Mouse (Mus musculus): ENCODE results near the gene Gpr141. TPM values are rescaled to one million over a fixed set of nuclear protein-coding genes. Genes with fewer than 3 reads are reported as not detected.
"Not testable (repeated sequence)": the region's sequence is repeated elsewhere in the genome, so short reads cannot be mapped to it uniquely, and the experiment has no call there.

The Gpr141 gene
- polyA plus RNA-seq, 1 experiment from 2014 or later, result 0.09 TPM

- 97% methylated on average over 2 of the region's 2 CpGs for WGBS
Measured at GRCm38 (mm10) chr13:19828095-19828494, 4.0 kb upstream of the Gpr141 start.

GRCm38 (mm10) chr13:19821639-19822038 is 2.4 kb downstream of the Gpr141 start:
- Histone ChIP-seq H3K27ac (ENCODE audit: low read depth, low read length) (no peak overlapping the region), H3K36me3 (ENCODE audit: control insufficient read depth, insufficient read depth, low read length) (no peaks in the 10 kb centered on the region), H3K27me3 (replicated peaks; ENCODE audit: control insufficient read depth, insufficient read depth, low read length) (no peaks in the 10 kb centered on the region), H3K4me1 (ENCODE audit: control insufficient read depth, insufficient read depth, low read depth, low read length) (no peaks in the 10 kb centered on the region), H3K9ac (ENCODE audit: low read depth, low read length) (no peak overlapping the region), H3K9me3 (ENCODE audit: control insufficient read depth, low read length) (no peaks in the 10 kb centered on the region), H3K4me3 (ENCODE audit: low read length) (no peak overlapping the region), H3K4me2 (ENCODE audit: low read length) (no peak overlapping the region)
- ATAC-seq, result no peak

More at GRCm38 (mm10) chr13:19828095-19828494, 4.0 kb upstream of the Gpr141 start:
- Histone ChIP-seq H3K27me3 (replicated peaks; ENCODE audit: control insufficient read depth, insufficient read depth, low read length) (no peaks in the 10 kb centered on the region), H3K9me3 (ENCODE audit: control insufficient read depth, low read length) (no peaks in the 10 kb centered on the region), H3K4me3 (ENCODE audit: low read length) (no peak overlapping the region), H3K4me1 (ENCODE audit: control insufficient read depth, insufficient read depth, low read depth, low read length) (no peaks in the 10 kb centered on the region), H3K36me3 (ENCODE audit: control insufficient read depth, insufficient read depth, low read length) (no peaks in the 10 kb centered on the region), H3K4me2 (ENCODE audit: low read length) (no peak overlapping the region), H3K9ac (ENCODE audit: low read depth, low read length) (no peak overlapping the region), H3K27ac (ENCODE audit: low read depth, low read length) (no peak overlapping the region)
- no peak for ATAC-seq

GRCm38 (mm10) chr13:19819926-19820325 is 4.1 kb downstream of the Gpr141 start:
- 95% methylated on average over 4 of the region's 4 CpGs for WGBS
- Histone ChIP-seq H3K9me3 (ENCODE audit: control insufficient read depth, low read length) (no peaks in the 10 kb centered on the region), H3K4me2 (ENCODE audit: low read length) (no peak overlapping the region), H3K4me1 (ENCODE audit: control insufficient read depth, insufficient read depth, low read depth, low read length) (no peaks in the 10 kb centered on the region), H3K4me3 (ENCODE audit: low read length) (no peak overlapping the region), H3K9ac (ENCODE audit: low read depth, low read length) (no peak overlapping the region), H3K27me3 (replicated peaks; ENCODE audit: control insufficient read depth, insufficient read depth, low read length) (no peaks in the 10 kb centered on the region), H3K36me3 (ENCODE audit: control insufficient read depth, insufficient read depth, low read length) (no peaks in the 10 kb centered on the region), H3K27ac (ENCODE audit: low read depth, low read length) (no peak overlapping the region)
- ATAC-seq, result no peak

- Histone ChIP-seq H3K4me1 (ENCODE audit: control insufficient read depth, insufficient read depth, low read depth, low read length) (no peaks in the 10 kb centered on the region), H3K36me3 (ENCODE audit: control insufficient read depth, insufficient read depth, low read length) (no peaks in the 10 kb centered on the region), H3K4me2 (ENCODE audit: low read length) (no peak overlapping the region), H3K27ac (ENCODE audit: low read depth, low read length) (no peak overlapping the region), H3K4me3 (ENCODE audit: low read length) (no peak overlapping the region), H3K27me3 (replicated peaks; ENCODE audit: control insufficient read depth, insufficient read depth, low read length) (no peaks in the 10 kb centered on the region), H3K9ac (ENCODE audit: low read depth, low read length) (no peak overlapping the region), H3K9me3 (ENCODE audit: control insufficient read depth, low read length) (no peaks in the 10 kb centered on the region)
- ATAC-seq, result no peak
- 43% methylated on average over 2 of the region's 2 CpGs for WGBS
Measured at GRCm38 (mm10) chr13:19819243-19819642, 4.8 kb downstream of the Gpr141 start.

GRCm38 (mm10) chr13:19794942-19795341 is 29.1 kb downstream of the Gpr141 start:
- H3K9ac ChIP-seq (ENCODE audit: low read depth, low read length), result no peak overlapping the region
- H3K36me3 ChIP-seq (ENCODE audit: control insufficient read depth, insufficient read depth, low read length), result no peaks in the 10 kb centered on the region
- no peak overlapping the region for H3K27ac ChIP-seq (ENCODE audit: low read depth, low read length)
- no peaks in the 10 kb centered on the region for H3K27me3 ChIP-seq (replicated peaks; ENCODE audit: control insufficient read depth, insufficient read depth, low read length)
- no peak overlapping the region for H3K4me2 ChIP-seq (ENCODE audit: low read length)
- WGBS, result 73% methylated on average over 3 of the region's 3 CpGs
- H3K9me3 ChIP-seq (ENCODE audit: control insufficient read depth, low read length), result no peaks in the 10 kb centered on the region
- no peaks in the 10 kb centered on the region for H3K4me1 ChIP-seq (ENCODE audit: control insufficient read depth, insufficient read depth, low read depth, low read length)
- no peak for ATAC-seq
- H3K4me3 ChIP-seq (ENCODE audit: low read length), result no peak overlapping the region

- Histone ChIP-seq H3K27me3 (replicated peaks; ENCODE audit: control insufficient read depth, insufficient read depth, low read length) (no peaks in the 10 kb centered on the region), H3K27ac (ENCODE audit: low read depth, low read length) (no peak overlapping the region), H3K4me3 (ENCODE audit: low read length) (no peak overlapping the region), H3K9me3 (ENCODE audit: control insufficient read depth, low read length) (no peaks in the 10 kb centered on the region), H3K4me2 (ENCODE audit: low read length) (no peak overlapping the region), H3K9ac (ENCODE audit: low read depth, low read length) (no peak overlapping the region), H3K36me3 (ENCODE audit: control insufficient read depth, insufficient read depth, low read length) (no peaks in the 10 kb centered on the region), H3K4me1 (ENCODE audit: control insufficient read depth, insufficient read depth, low read depth, low read length) (no peaks in the 10 kb centered on the region)
- WGBS, result 64% methylated on average over 6 of the region's 6 CpGs
- no peak for ATAC-seq
Measured at GRCm38 (mm10) chr13:19794486-19794885, 29.6 kb downstream of the Gpr141 start.

- 70% methylated on average over 4 of the region's 4 CpGs for WGBS
- Histone ChIP-seq H3K27ac (ENCODE audit: low read depth, low read length) (no peak overlapping the region), H3K4me1 (ENCODE audit: control insufficient read depth, insufficient read depth, low read depth, low read length) (no peaks in the 10 kb centered on the region), H3K4me2 (ENCODE audit: low read length) (no peak overlapping the region), H3K9ac (ENCODE audit: low read depth, low read length) (no peak overlapping the region), H3K9me3 (ENCODE audit: control insufficient read depth, low read length) (no peaks in the 10 kb centered on the region), H3K4me3 (ENCODE audit: low read length) (no peak overlapping the region), H3K36me3 (ENCODE audit: control insufficient read depth, insufficient read depth, low read length) (no peaks in the 10 kb centered on the region), H3K27me3 (replicated peaks; ENCODE audit: control insufficient read depth, insufficient read depth, low read length) (no peaks in the 10 kb centered on the region)
- ATAC-seq, result no peak
Measured at GRCm38 (mm10) chr13:19793761-19794160, 30.3 kb downstream of the Gpr141 start.

GRCm38 (mm10) chr13:19787946-19788345 is 36.1 kb downstream of the Gpr141 start:
- H3K27me3 ChIP-seq (replicated peaks; ENCODE audit: control insufficient read depth, insufficient read depth, low read length); H3K4me3 ChIP-seq (ENCODE audit: low read length); H3K4me2 ChIP-seq (ENCODE audit: low read length); H3K36me3 ChIP-seq (ENCODE audit: control insufficient read depth, insufficient read depth, low read length); H3K9ac ChIP-seq (ENCODE audit: low read depth, low read length); H3K27ac ChIP-seq (ENCODE audit: low read depth, low read length); H3K4me1 ChIP-seq (ENCODE audit: control insufficient read depth, insufficient read depth, low read depth, low read length); H3K9me3 ChIP-seq (ENCODE audit: control insufficient read depth, low read length); ATAC-seq: not testable (repeated sequence)
- 49% methylated on average over 1 of the region's 1 CpGs for WGBS

- Histone ChIP-seq H3K27ac (ENCODE audit: low read depth, low read length) (no peak overlapping the region), H3K9me3 (ENCODE audit: control insufficient read depth, low read length) (no peaks in the 10 kb centered on the region), H3K9ac (ENCODE audit: low read depth, low read length) (no peak overlapping the region), H3K4me1 (ENCODE audit: control insufficient read depth, insufficient read depth, low read depth, low read length) (no peaks in the 10 kb centered on the region), H3K27me3 (replicated peaks; ENCODE audit: control insufficient read depth, insufficient read depth, low read length) (no peaks in the 10 kb centered on the region), H3K4me2 (ENCODE audit: low read length) (no peak overlapping the region), H3K4me3 (ENCODE audit: low read length) (no peak overlapping the region), H3K36me3 (ENCODE audit: control insufficient read depth, insufficient read depth, low read length) (no peaks in the 10 kb centered on the region)
- WGBS, result 91% methylated on average over 1 of the region's 1 CpGs
- ATAC-seq, result no peak
Measured at GRCm38 (mm10) chr13:19770163-19770562, 53.9 kb downstream of the Gpr141 start.

- H3K36me3 ChIP-seq (ENCODE audit: control insufficient read depth, insufficient read depth, low read length), result no peaks in the 10 kb centered on the region
- no peak overlapping the region for H3K4me3 ChIP-seq (ENCODE audit: low read length)
- no peak overlapping the region for H3K4me2 ChIP-seq (ENCODE audit: low read length)
- ATAC-seq, result no peak
- WGBS, result 70% methylated on average over 2 of the region's 2 CpGs
- H3K27ac ChIP-seq (ENCODE audit: low read depth, low read length), result no peak overlapping the region
- no peaks in the 10 kb centered on the region for H3K9me3 ChIP-seq (ENCODE audit: control insufficient read depth, low read length)
- no peaks in the 10 kb centered on the region for H3K27me3 ChIP-seq (replicated peaks; ENCODE audit: control insufficient read depth, insufficient read depth, low read length)
- no peak overlapping the region for H3K9ac ChIP-seq (ENCODE audit: low read depth, low read length)
- no peaks in the 10 kb centered on the region for H3K4me1 ChIP-seq (ENCODE audit: control insufficient read depth, insufficient read depth, low read depth, low read length)
Measured at GRCm38 (mm10) chr13:19767202-19767601, 56.9 kb downstream of the Gpr141 start.
